In genomic region chr14:54516710-54517310, GRCm38 (mm10) we compare ENCODE assay signal across 8 mouse cellular contexts. TPM values are rescaled to one million over a fixed set of nuclear protein-coding genes. Genes with fewer than 3 reads are reported as not detected.
DNase-seq lines count a peak whose midpoint lies in the region; ATAC-seq and TF ChIP-seq lines count a peak whose summit lies in the region.

No protein-coding gene starts in this region.

- no peak for ATAC-seq in heart, embryonic 15.5 days (replicated peaks; ENCODE audit: insufficient number of reproducible peaks, insufficient read depth, low FRiP score, low read depth)
- ATAC-seq in hindbrain, embryonic 11.5 days (ENCODE audit: low FRiP score): peak; percentile 10
- ATAC-seq in midbrain, embryonic 13.5 days: peak; percentile 82
- no peak for ATAC-seq in monocyte, adult 5-6 weeks (replicated peaks; ENCODE audit: insufficient number of reproducible peaks, low FRiP score, low TSS enrichment, poor library complexity, severe bottlenecking)

- no peaks in the 10 kb centered on the region for H3K27me3 ChIP-seq in heart, embryonic 15.5 days
- H3K27me3 ChIP-seq in hindbrain, embryonic 11.5 days (ENCODE audit: control insufficient read depth, insufficient read depth, low read length): no peaks in the 10 kb centered on the region
- H3K27me3 ChIP-seq in midbrain, embryonic 13.5 days: no peaks in the 10 kb centered on the region

- 5% methylated on average over 17 of the region's 17 CpGs for WGBS in heart, embryonic 15.5 days
- under 1% methylated on average over 17 of the region's 17 CpGs for WGBS in bone marrow, adult 2 months
- 6% methylated on average over 17 of the region's 17 CpGs for WGBS in hindbrain, embryonic 11.5 days
- 4% methylated on average over 17 of the region's 17 CpGs for WGBS in midbrain, embryonic 13.5 days

- TF ChIP-seq POLR2A in bone marrow, adult 2 months (IDR thresholded peaks at IDR 0.05; ENCODE audit: borderline replicate concordance, control insufficient read depth, low read depth, low read length): no peak

- H3K4me1 ChIP-seq in heart, embryonic 15.5 days (replicated peaks): peaks cover 21% of the 10 kb centered on the region
- H3K4me1 ChIP-seq in bone marrow, adult 2 months (ENCODE audit: control insufficient read depth, insufficient read depth, low read length): no peaks in the 10 kb centered on the region; the same call in 1 of the 2 replicates
- H3K4me1 ChIP-seq in hindbrain, embryonic 11.5 days (replicated peaks; ENCODE audit: control insufficient read depth, insufficient read depth, low read length): 0 out of 2 replicates have a peak, but pooled peaks cover 3% of the 10 kb centered on the region
- H3K4me1 ChIP-seq in midbrain, embryonic 13.5 days (replicated peaks): peaks cover 24% of the 10 kb centered on the region

- peak overlapping the region; percentile 87 for H3K4me3 ChIP-seq in heart, embryonic 15.5 days
- H3K4me3 ChIP-seq in bone marrow, adult 2 months (replicated peaks; ENCODE audit: control insufficient read depth, low read depth, low read length): peak overlapping the region; percentile 95
- H3K4me3 ChIP-seq in hindbrain, embryonic 11.5 days (ENCODE audit: low read depth, low read length): peak overlapping the region; percentile 55
- peak overlapping the region; percentile 68 for H3K4me3 ChIP-seq in midbrain, embryonic 13.5 days (replicated peaks)

- intact Hi-C loops in heart, postnatal 25 days (cut with DNase I): loop anchor here (5.0 kb wide), 4 partner anchors 35 to 265 kb away; partner anchors contain the start of genes Abhd4, Dad1 and Haus4

- H3K4me2 ChIP-seq in heart, embryonic 15.5 days: peak overlapping the region; percentile 75
- H3K4me2 ChIP-seq in hindbrain, embryonic 11.5 days (replicated peaks; ENCODE audit: low read depth, low read length): peak overlapping the region; percentile 57
- peak overlapping the region; percentile 70 for H3K4me2 ChIP-seq in midbrain, embryonic 13.5 days (replicated peaks)

- H3K36me3 ChIP-seq in heart, embryonic 15.5 days: peaks cover 35% of the 10 kb centered on the region
- peaks cover 16% of the 10 kb centered on the region for H3K36me3 ChIP-seq in hindbrain, embryonic 11.5 days (ENCODE audit: control insufficient read depth, insufficient read depth, low read length)
- H3K36me3 ChIP-seq in midbrain, embryonic 13.5 days: peaks cover 35% of the 10 kb centered on the region

- TF ChIP-seq CTCF in bone marrow, adult 2 months (IDR thresholded peaks at IDR 0.05; ENCODE audit: control insufficient read depth, insufficient read depth, low read length): no peak

- peak overlapping the region; percentile 85 for H3K9ac ChIP-seq in heart, embryonic 15.5 days
- H3K9ac ChIP-seq in hindbrain, embryonic 11.5 days (ENCODE audit: low read depth, low read length): peak overlapping the region; percentile 62
- peak overlapping the region; percentile 78 for H3K9ac ChIP-seq in midbrain, embryonic 13.5 days (replicated peaks)

- no peaks in the 10 kb centered on the region for H3K9me3 ChIP-seq in heart, embryonic 15.5 days (replicated peaks)
- no peaks in the 10 kb centered on the region for H3K9me3 ChIP-seq in hindbrain, embryonic 11.5 days (ENCODE audit: control insufficient read depth, low read length)
- H3K9me3 ChIP-seq in midbrain, embryonic 13.5 days: 0 out of 2 replicates have a peak, but pooled peaks cover 4% of the 10 kb centered on the region

- H3K27ac ChIP-seq in heart, embryonic 15.5 days: peak overlapping the region; percentile 88
- H3K27ac ChIP-seq in bone marrow, adult 2 months (ENCODE audit: control insufficient read depth, insufficient read depth, low read depth, low read length, poor library complexity): peak overlapping the region; percentile 37; the same call in 1 of the 2 replicates
- H3K27ac ChIP-seq in hindbrain, embryonic 11.5 days (ENCODE audit: low read depth, low read length): no peak overlapping the region
- H3K27ac ChIP-seq in midbrain, embryonic 13.5 days: peak overlapping the region; percentile 82

- no peak for DNase-seq in heart, postnatal 25 days (ENCODE audit: low spot score)
- no peak for DNase-seq in hindbrain, embryonic 11.5 days (ENCODE audit: low spot score)
- DNase-seq in layer of hippocampus, adult 9-11 months: no peak
- DNase-seq in thymus, postnatal 4 days: no peak

RNA-seq across cellular contexts. Expression of gene Prmt5, which starts 0.5 kb away (rescaled TPM):
- polyA plus RNA-seq in heart, embryonic 15.5 days (2015; fragmentation: Nextera tagmentation; extraction: Ambion mirVana): 47.4 and 57.4 TPM in 2 replicates
- total RNA-seq in heart, postnatal 25 days (2021): 10 to 100 TPM; 30.3 to 31.7 TPM
- 15.6 and 49.1 TPM in 2 replicates for polyA plus RNA-seq in bone marrow, adult 2 months (2011; ENCODE audit: insufficient read depth, insufficient read length, low replicate concordance, missing spikeins)
- 115 and 120 TPM in 2 replicates for polyA plus RNA-seq in hindbrain, embryonic 11.5 days (2014; fragmentation: Nextera tagmentation; extraction: Ambion mirVana)
- polyA plus RNA-seq in midbrain, embryonic 13.5 days (2015; fragmentation: Nextera tagmentation; extraction: Ambion mirVana): 101 and 107 TPM in 2 replicates
- total RNA-seq in monocyte, adult 5-6 weeks (2017): 16.6 to 25.4 TPM (median 16.8 TPM) in 3 replicates

RNA-seq across cellular contexts. Expression of gene Haus4, which starts 37.6 kb away (rescaled TPM):
- 34.0 and 39.8 TPM in 2 replicates for polyA plus RNA-seq in heart, embryonic 15.5 days (2015; fragmentation: Nextera tagmentation; extraction: Ambion mirVana)
- total RNA-seq in heart, postnatal 25 days (2021): 1 to 10 TPM; 3.2 to 3.6 TPM
- 32.6 and 33.5 TPM in 2 replicates for polyA plus RNA-seq in bone marrow, adult 2 months (2011; ENCODE audit: insufficient read depth, insufficient read length, low replicate concordance, missing spikeins)
- 34.8 and 35.7 TPM in 2 replicates for polyA plus RNA-seq in hindbrain, embryonic 11.5 days (2014; fragmentation: Nextera tagmentation; extraction: Ambion mirVana)
- polyA plus RNA-seq in midbrain, embryonic 13.5 days (2015; fragmentation: Nextera tagmentation; extraction: Ambion mirVana): 19.2 and 21.7 TPM in 2 replicates
- 22.6 to 36.0 TPM (median 32.4 TPM) in 3 replicates for total RNA-seq in monocyte, adult 5-6 weeks (2017)

RNA-seq across cellular contexts. Expression of gene Rem2, which starts 40.9 kb away (rescaled TPM):
- 1.1 and 1.9 TPM in 2 replicates for polyA plus RNA-seq in heart, embryonic 15.5 days (2015; fragmentation: Nextera tagmentation; extraction: Ambion mirVana)
- not detected for total RNA-seq in heart, postnatal 25 days (2021)
- 0.80 TPM in 1 of 2 replicates, not detected in the other for polyA plus RNA-seq in bone marrow, adult 2 months (2011; ENCODE audit: insufficient read depth, insufficient read length, low replicate concordance, missing spikeins)
- polyA plus RNA-seq in hindbrain, embryonic 11.5 days (2014; fragmentation: Nextera tagmentation; extraction: Ambion mirVana): 37.3 and 40.0 TPM in 2 replicates
- polyA plus RNA-seq in midbrain, embryonic 13.5 days (2015; fragmentation: Nextera tagmentation; extraction: Ambion mirVana): 44.3 and 52.3 TPM in 2 replicates
- total RNA-seq in monocyte, adult 5-6 weeks (2017): 0.68 TPM in 1 of 3 replicates, not detected in the others

RNA-seq across cellular contexts. Expression of gene Lrp10, which starts 52.9 kb away (rescaled TPM):
- polyA plus RNA-seq in heart, embryonic 15.5 days (2015; fragmentation: Nextera tagmentation; extraction: Ambion mirVana): 41.9 and 51.6 TPM in 2 replicates
- total RNA-seq in heart, postnatal 25 days (2021): 10 to 100 TPM; 53.9 to 59.8 TPM
- 21.5 and 29.0 TPM in 2 replicates for polyA plus RNA-seq in bone marrow, adult 2 months (2011; ENCODE audit: insufficient read depth, insufficient read length, low replicate concordance, missing spikeins)
- 19.7 and 19.9 TPM in 2 replicates for polyA plus RNA-seq in hindbrain, embryonic 11.5 days (2014; fragmentation: Nextera tagmentation; extraction: Ambion mirVana)
- polyA plus RNA-seq in midbrain, embryonic 13.5 days (2015; fragmentation: Nextera tagmentation; extraction: Ambion mirVana): 22.3 and 27.5 TPM in 2 replicates
- total RNA-seq in monocyte, adult 5-6 weeks (2017): 49.1 to 94.7 TPM (median 53.7 TPM) in 3 replicates

Comparison
In these comparisons a context has a peak if more than half of its experiments do, and no peak if none do; other contexts are left out.
1. ATAC-seq: peak in hindbrain, embryonic 11.5 days (single experiment) and midbrain, embryonic 13.5 days (single experiment); none in heart, embryonic 15.5 days (single experiment) and monocyte, adult 5-6 weeks (single experiment).
2. RNA of gene Rem2, which starts 40.9 kb away (polyA plus RNA-seq): 44.3 to 52.3 TPM in midbrain, embryonic 13.5 days and 37.3 to 40.0 TPM in hindbrain, embryonic 11.5 days; 1.1 to 1.9 TPM in heart, embryonic 15.5 days and 0.80 TPM in bone marrow, adult 2 months; every median in the first group is over 10 times any median in the second.
3. Peak in every context shown above with its lines, with median percentiles within 50 percentile points of each other: H3K4me2 ChIP-seq, H3K4me3 ChIP-seq and H3K9ac ChIP-seq.